Mouse (Mus musculus): ENCODE data around the gene Trim3. TPM values are rescaled to one million over a fixed set of nuclear protein-coding genes. Genes with fewer than 3 reads are reported as not detected.

The Trim3 gene
- polyA plus RNA-seq, 1 experiment, result 0.10 TPM

GRCm38 (mm10) chr7:105617810-105618209 is 15.6 kb downstream of the Trim3 start:
- no peaks in the 10 kb centered on the region for H3K27me3 ChIP-seq (ENCODE audit: control insufficient read depth)
- TF ChIP-seq TAL1 (IDR thresholded peaks at IDR 0.05; ENCODE audit: low read length), result no peak
- no peak for TF ChIP-seq GATA1 (IDR thresholded peaks at IDR 0.05; ENCODE audit: low read length)
- H3K4me3 ChIP-seq (replicated peaks), result no peak overlapping the region
- H3K36me3 ChIP-seq (ENCODE audit: control insufficient read depth), result peaks cover 10% of the 10 kb centered on the region; the same call in 1 of the 2 replicates
- no peaks in the 10 kb centered on the region for H3K9me3 ChIP-seq (ENCODE audit: control insufficient read depth, low read length)
- 0 out of 2 replicates have a peak, but pooled peaks cover 2% of the 10 kb centered on the region for H3K4me1 ChIP-seq (ENCODE audit: control insufficient read depth)

- TF ChIP-seq GATA1 (IDR thresholded peaks at IDR 0.05; ENCODE audit: low read length), result no peak
- TF ChIP-seq TAL1 (IDR thresholded peaks at IDR 0.05; ENCODE audit: low read length), result no peak
- H3K9me3 ChIP-seq (ENCODE audit: control insufficient read depth, low read length), result no peaks in the 10 kb centered on the region
- 0 out of 2 replicates have a peak, but pooled peaks cover 2% of the 10 kb centered on the region for H3K4me1 ChIP-seq (ENCODE audit: control insufficient read depth)
- H3K36me3 ChIP-seq (ENCODE audit: control insufficient read depth), result peaks cover 11% of the 10 kb centered on the region; the same call in 1 of the 2 replicates
- H3K27me3 ChIP-seq (ENCODE audit: control insufficient read depth), result no peaks in the 10 kb centered on the region
- no peak overlapping the region for H3K4me3 ChIP-seq (replicated peaks)
Observed at GRCm38 (mm10) chr7:105616561-105616960, 16.8 kb downstream of the Trim3 start.

- H3K4me1 ChIP-seq (ENCODE audit: control insufficient read depth), result 0 out of 2 replicates have a peak, but pooled peaks cover 2% of the 10 kb centered on the region
- TF ChIP-seq GATA1 (IDR thresholded peaks at IDR 0.05; ENCODE audit: low read length) (no peak), TAL1 (IDR thresholded peaks at IDR 0.05; ENCODE audit: low read length) (no peak)
- H3K27me3 ChIP-seq (ENCODE audit: control insufficient read depth), result no peaks in the 10 kb centered on the region
- H3K36me3 ChIP-seq (ENCODE audit: control insufficient read depth), result peaks cover 18% of the 10 kb centered on the region; the same call in 1 of the 2 replicates
- no peaks in the 10 kb centered on the region for H3K9me3 ChIP-seq (ENCODE audit: control insufficient read depth, low read length)
- no peak overlapping the region for H3K4me3 ChIP-seq (replicated peaks)
Observed at GRCm38 (mm10) chr7:105615720-105616119, 17.7 kb downstream of the Trim3 start.

GRCm38 (mm10) chr7:105614400-105614799 is 19.0 kb downstream of the Trim3 start:
- peaks cover 19% of the 10 kb centered on the region; the same call in 1 of the 2 replicates for H3K36me3 ChIP-seq (ENCODE audit: control insufficient read depth)
- no peaks in the 10 kb centered on the region for H3K27me3 ChIP-seq (ENCODE audit: control insufficient read depth)
- H3K4me3 ChIP-seq (replicated peaks), result no peak overlapping the region
- H3K9me3 ChIP-seq (ENCODE audit: control insufficient read depth, low read length), result no peaks in the 10 kb centered on the region
- TF ChIP-seq GATA1 (IDR thresholded peaks at IDR 0.05; ENCODE audit: low read length) (no peak), TAL1 (IDR thresholded peaks at IDR 0.05; ENCODE audit: low read length) (no peak)
- 0 out of 2 replicates have a peak, but pooled peaks cover 2% of the 10 kb centered on the region for H3K4me1 ChIP-seq (ENCODE audit: control insufficient read depth)

GRCm38 (mm10) chr7:105611767-105612166 is 21.6 kb downstream of the Trim3 start:
- Histone ChIP-seq H3K4me3 (replicated peaks) (no peak overlapping the region), H3K36me3 (ENCODE audit: control insufficient read depth) (peaks cover 9% of the 10 kb centered on the region; the same call in 1 of the 2 replicates), H3K9me3 (ENCODE audit: control insufficient read depth, low read length) (no peaks in the 10 kb centered on the region), H3K27me3 (ENCODE audit: control insufficient read depth) (no peaks in the 10 kb centered on the region), H3K4me1 (ENCODE audit: control insufficient read depth) (0 out of 2 replicates have a peak, but pooled peaks cover 2% of the 10 kb centered on the region)
- TF ChIP-seq GATA1 (IDR thresholded peaks at IDR 0.05; ENCODE audit: low read length) (no peak), TAL1 (IDR thresholded peaks at IDR 0.05; ENCODE audit: low read length) (no peak)

- Histone ChIP-seq H3K36me3 (ENCODE audit: control insufficient read depth) (peaks cover 9% of the 10 kb centered on the region; the same call in 1 of the 2 replicates), H3K4me3 (replicated peaks) (no peak overlapping the region), H3K9me3 (ENCODE audit: control insufficient read depth, low read length) (no peaks in the 10 kb centered on the region), H3K27me3 (ENCODE audit: control insufficient read depth) (no peaks in the 10 kb centered on the region), H3K4me1 (ENCODE audit: control insufficient read depth) (no peaks in the 10 kb centered on the region)
- TF ChIP-seq TAL1 (IDR thresholded peaks at IDR 0.05; ENCODE audit: low read length) (no peak), GATA1 (IDR thresholded peaks at IDR 0.05; ENCODE audit: low read length) (no peak)
Observed at GRCm38 (mm10) chr7:105608467-105608866, 24.9 kb downstream of the Trim3 start.

- Histone ChIP-seq H3K4me3 (replicated peaks) (no peak overlapping the region), H3K36me3 (ENCODE audit: control insufficient read depth) (no peaks in the 10 kb centered on the region), H3K4me1 (ENCODE audit: control insufficient read depth) (no peaks in the 10 kb centered on the region), H3K9me3 (ENCODE audit: control insufficient read depth, low read length) (no peaks in the 10 kb centered on the region), H3K27me3 (ENCODE audit: control insufficient read depth) (no peaks in the 10 kb centered on the region)
- no peak for TF ChIP-seq TAL1 (IDR thresholded peaks at IDR 0.05; ENCODE audit: low read length)
- TF ChIP-seq GATA1 (IDR thresholded peaks at IDR 0.05; ENCODE audit: low read length), result no peak
Observed at GRCm38 (mm10) chr7:105602860-105603623, 30.3 kb downstream of the Trim3 start.

- peaks cover 4% of the 10 kb centered on the region; the same call in 1 of the 2 replicates for H3K36me3 ChIP-seq (ENCODE audit: control insufficient read depth)
- no peak for TF ChIP-seq TAL1 (IDR thresholded peaks at IDR 0.05; ENCODE audit: low read length)
- TF ChIP-seq GATA1 (IDR thresholded peaks at IDR 0.05; ENCODE audit: low read length), result no peak
- no peak overlapping the region for H3K4me3 ChIP-seq (replicated peaks)
Observed at GRCm38 (mm10) chr7:105590097-105590496, 43.3 kb downstream of the Trim3 start.

GRCm38 (mm10) chr7:105588325-105588912 is 45.0 kb downstream of the Trim3 start:
- Histone ChIP-seq H3K9me3 (ENCODE audit: control insufficient read depth, low read length) (no peaks in the 10 kb centered on the region), H3K27me3 (ENCODE audit: control insufficient read depth) (no peaks in the 10 kb centered on the region), H3K4me3 (replicated peaks) (no peak overlapping the region), H3K36me3 (ENCODE audit: control insufficient read depth) (peaks cover 4% of the 10 kb centered on the region; the same call in 1 of the 2 replicates), H3K4me1 (ENCODE audit: control insufficient read depth) (peaks cover 5% of the 10 kb centered on the region; the same call in 1 of the 2 replicates)
- TF ChIP-seq GATA1 (IDR thresholded peaks at IDR 0.05; ENCODE audit: low read length) (no peak), TAL1 (IDR thresholded peaks at IDR 0.05; ENCODE audit: low read length) (no peak)

More at GRCm38 (mm10) chr7:105590097-105590496, 43.3 kb downstream of the Trim3 start:
- H3K4me1 ChIP-seq (ENCODE audit: control insufficient read depth), result peaks cover 5% of the 10 kb centered on the region; the same call in 1 of the 2 replicates
- no peaks in the 10 kb centered on the region for H3K27me3 ChIP-seq (ENCODE audit: control insufficient read depth)
- no peaks in the 10 kb centered on the region for H3K9me3 ChIP-seq (ENCODE audit: control insufficient read depth, low read length)

All from erythroblast, embryonic 14.5 days (primary cell).